Mouse (Mus musculus) myocyte (in vitro differentiated cells): ENCODE data around the gene Sowahb.
A peak's percentile ranks its signal among the peaks of the same experiment; 100 is the strongest.

Experiments
- E2F4 ChIP-seq: IDR thresholded peaks from one replicate; pipeline ENCODE4 v1.6.1; 2011; ENCODE audit warnings: mild to moderate bottlenecking, control low read depth, moderate library complexity; ENCODE audit not compliant: insufficient read depth
- MAX ChIP-seq: IDR thresholded peaks from one replicate; pipeline ENCODE4 v1.6.1; 2011; ENCODE audit warnings: low read depth, mild to moderate bottlenecking, control low read depth
- MYOD1 ChIP-seq, 3 experiments: IDR thresholded peaks; one replicate each; pipeline ENCODE4 v1.6.1; 2011; ENCODE audit warnings: control low read depth in 2 of 3, low read depth in 2 of 3, mild to moderate bottlenecking in 2 of 3, moderate library complexity in 1 of 3; ENCODE audit not compliant: insufficient read length in 2 of 3, control insufficient read depth in 1 of 3
- POLR2A ChIP-seq: IDR thresholded peaks from one replicate; pipeline ENCODE4 v1.6.1; 2011; ENCODE audit warnings: low read depth, mild to moderate bottlenecking, control low read depth, moderate library complexity; ENCODE audit not compliant: insufficient read length
- POLR2AphosphoS2 ChIP-seq: IDR thresholded peaks from one replicate; pipeline ENCODE4 v1.6.1; 2011; ENCODE audit warnings: low read depth, control low read depth; ENCODE audit not compliant: insufficient read length
- TCF3 ChIP-seq: IDR thresholded peaks from one replicate; pipeline ENCODE4 v1.6.1; 2011; ENCODE audit warnings: low read depth, control low read depth; ENCODE audit not compliant: insufficient read length
- USF1 ChIP-seq: IDR thresholded peaks from one replicate; pipeline ENCODE4 v1.6.1; 2011; ENCODE audit warnings: low read depth, mild to moderate bottlenecking, control low read depth, moderate library complexity

- TF ChIP-seq USF1 = no peak
- no peak for TF ChIP-seq E2F4
- no peak for TF ChIP-seq POLR2A
- no peak for TF ChIP-seq MAX
- TF ChIP-seq TCF3 = peak; percentile 80
- TF ChIP-seq MYOD1 (IDR thresholded peaks at IDR 0.05; ENCODE audit: control insufficient read depth in 1 of 3, insufficient read length in 2 of 3, low read depth in 2 of 3) = peak in 2 of 3 experiments; percentile 97 to 99
- TF ChIP-seq POLR2AphosphoS2 = no peak
Measured at GRCm38 (mm10) chr5:93022126-93022797, 22.6 kb downstream of the Sowahb start.
